Mouse (Mus musculus): ENCODE results near the gene Megf9. TPM values are rescaled to one million over a fixed set of nuclear protein-coding genes. Genes with fewer than 3 reads are reported as not detected.

Megf9 gene
- polyA plus RNA-seq, 1 experiment from 2014 or later, result 5.5 TPM

- Histone ChIP-seq H3K36me3 (no peaks in the 10 kb centered on the region), H3K4me1 (no peaks in the 10 kb centered on the region), H3K4me3 (no peak overlapping the region), H3K9me3 (no peaks in the 10 kb centered on the region), H3K27me3 (ENCODE audit: insufficient read depth, poor library complexity, severe bottlenecking) (no peaks in the 10 kb centered on the region), H3K27ac (no peak overlapping the region)
- no peak for DNase-seq (ENCODE audit: low spot score)
These were observed 73.4 kb downstream of the Megf9 start for GRCm38 (mm10) chr4:70461416-70461815.

GRCm38 (mm10) chr4:70452161-70452560, 82.6 kb downstream of the Megf9 start:
- Histone ChIP-seq H3K27me3 (ENCODE audit: insufficient read depth, poor library complexity, severe bottlenecking) (no peaks in the 10 kb centered on the region), H3K4me1 (no peaks in the 10 kb centered on the region), H3K27ac (no peak overlapping the region), H3K4me3 (no peak overlapping the region), H3K36me3 (no peaks in the 10 kb centered on the region), H3K9me3 (no peaks in the 10 kb centered on the region)
- WGBS, result 84% methylated on average over 3 of the region's 3 CpGs
- DNase-seq (ENCODE audit: low spot score), result no peak

GRCm38 (mm10) chr4:70451750-70452149, 83.0 kb downstream of the Megf9 start:
- H3K4me1 ChIP-seq, result no peaks in the 10 kb centered on the region
- no peak for DNase-seq (ENCODE audit: low spot score)
- H3K27me3 ChIP-seq (ENCODE audit: insufficient read depth, poor library complexity, severe bottlenecking), result no peaks in the 10 kb centered on the region
- under 1% methylated on average over 2 of the region's 2 CpGs for WGBS
- H3K9me3 ChIP-seq, result no peaks in the 10 kb centered on the region
- no peak overlapping the region for H3K4me3 ChIP-seq
- no peaks in the 10 kb centered on the region for H3K36me3 ChIP-seq
- H3K27ac ChIP-seq, result no peak overlapping the region

GRCm38 (mm10) chr4:70449668-70450067, 85.1 kb downstream of the Megf9 start:
- 69% methylated on average over 1 of the region's 1 CpGs for WGBS
- Histone ChIP-seq H3K27ac (no peak overlapping the region), H3K9me3 (no peaks in the 10 kb centered on the region), H3K36me3 (no peaks in the 10 kb centered on the region), H3K4me1 (no peaks in the 10 kb centered on the region), H3K27me3 (ENCODE audit: insufficient read depth, poor library complexity, severe bottlenecking) (no peaks in the 10 kb centered on the region), H3K4me3 (no peak overlapping the region)
- no peak for DNase-seq (ENCODE audit: low spot score)

GRCm38 (mm10) chr4:70446774-70447173, 88.0 kb downstream of the Megf9 start:
- H3K27me3 ChIP-seq (ENCODE audit: insufficient read depth, poor library complexity, severe bottlenecking), result no peaks in the 10 kb centered on the region
- no peaks in the 10 kb centered on the region for H3K4me1 ChIP-seq
- H3K4me3 ChIP-seq, result no peak overlapping the region
- H3K9me3 ChIP-seq, result no peaks in the 10 kb centered on the region
- no peak for DNase-seq (ENCODE audit: low spot score)
- WGBS, result 93% methylated on average over 3 of the region's 3 CpGs
- no peak overlapping the region for H3K27ac ChIP-seq
- H3K36me3 ChIP-seq, result no peaks in the 10 kb centered on the region

- Histone ChIP-seq H3K4me1 (no peaks in the 10 kb centered on the region), H3K27me3 (ENCODE audit: insufficient read depth, poor library complexity, severe bottlenecking) (no peaks in the 10 kb centered on the region), H3K27ac (no peak overlapping the region), H3K9me3 (no peaks in the 10 kb centered on the region), H3K36me3 (no peaks in the 10 kb centered on the region), H3K4me3 (no peak overlapping the region)
- DNase-seq (ENCODE audit: low spot score), result no peak
- 66% methylated on average over 2 of the region's 2 CpGs for WGBS
These were observed 114.6 kb downstream of the Megf9 start for GRCm38 (mm10) chr4:70420202-70420601.

- no peak for DNase-seq (ENCODE audit: low spot score)
- no peak overlapping the region for H3K4me3 ChIP-seq
- H3K27me3 ChIP-seq (ENCODE audit: insufficient read depth, poor library complexity, severe bottlenecking), result no peaks in the 10 kb centered on the region
- H3K36me3 ChIP-seq, result no peaks in the 10 kb centered on the region
- 68% methylated on average over 2 of the region's 2 CpGs for WGBS
- no peak overlapping the region for H3K27ac ChIP-seq
- peaks cover 8% of the 10 kb centered on the region for H3K4me1 ChIP-seq
- no peaks in the 10 kb centered on the region for H3K9me3 ChIP-seq
These were observed 122.7 kb downstream of the Megf9 start for GRCm38 (mm10) chr4:70412126-70412525.

- Histone ChIP-seq H3K9me3 (no peaks in the 10 kb centered on the region), H3K36me3 (0 out of 2 replicates have a peak, but pooled peaks cover under 1% of the 10 kb centered on the region), H3K4me1 (peaks cover 8% of the 10 kb centered on the region), H3K27ac (peak within 1 kb of the TSS; percentile 93), H3K4me3 (peak within 1 kb of the TSS; percentile 90), H3K27me3 (ENCODE audit: insufficient read depth, poor library complexity, severe bottlenecking) (no peaks in the 10 kb centered on the region)
- under 1% methylated on average over 55 of the region's 55 CpGs for WGBS
- peak; percentile 98 for DNase-seq (ENCODE audit: low spot score)
These were observed 124.6 kb downstream of the Megf9 start, which contains the start of gene Cdk5rap2 for GRCm38 (mm10) chr4:70409994-70410721. Gene Cdk5rap2, minus strand, starts transcription at chr4:70410443.

GRCm38 (mm10) chr4:70409456-70409855, 125.3 kb downstream of the Megf9 start:
- H3K27me3 ChIP-seq (ENCODE audit: insufficient read depth, poor library complexity, severe bottlenecking), result no peaks in the 10 kb centered on the region
- DNase-seq (ENCODE audit: low spot score), result no peak
- peak overlapping the region; percentile 93 for H3K27ac ChIP-seq
- peak overlapping the region; percentile 90 for H3K4me3 ChIP-seq
- WGBS, result 23% methylated on average over 9 of the region's 9 CpGs
- 0 out of 2 replicates have a peak, but pooled peaks cover 2% of the 10 kb centered on the region for H3K36me3 ChIP-seq
- no peaks in the 10 kb centered on the region for H3K9me3 ChIP-seq
- peaks cover 8% of the 10 kb centered on the region for H3K4me1 ChIP-seq

- no peaks in the 10 kb centered on the region for H3K4me1 ChIP-seq
- H3K27ac ChIP-seq, result no peak overlapping the region
- WGBS, result 76% methylated on average over 9 of the region's 9 CpGs
- H3K4me3 ChIP-seq, result no peak overlapping the region
- H3K36me3 ChIP-seq, result peaks cover 46% of the 10 kb centered on the region
- DNase-seq (ENCODE audit: low spot score), result no peak
- no peaks in the 10 kb centered on the region for H3K9me3 ChIP-seq
- H3K27me3 ChIP-seq (ENCODE audit: insufficient read depth, poor library complexity, severe bottlenecking), result no peaks in the 10 kb centered on the region
These were observed 132.5 kb downstream of the Megf9 start for GRCm38 (mm10) chr4:70402109-70402819.

- no peaks in the 10 kb centered on the region for H3K27me3 ChIP-seq (ENCODE audit: insufficient read depth, poor library complexity, severe bottlenecking)
- H3K27ac ChIP-seq, result no peak overlapping the region
- no peaks in the 10 kb centered on the region for H3K4me1 ChIP-seq
- no peaks in the 10 kb centered on the region for H3K9me3 ChIP-seq
- H3K4me3 ChIP-seq, result no peak overlapping the region
- WGBS, result 82% methylated on average over 5 of the region's 5 CpGs
- H3K36me3 ChIP-seq, result peaks cover 44% of the 10 kb centered on the region
- no peak for DNase-seq (ENCODE audit: low spot score)
These were observed 135.3 kb downstream of the Megf9 start for GRCm38 (mm10) chr4:70399476-70399875.

- no peak overlapping the region for H3K27ac ChIP-seq
- no peaks in the 10 kb centered on the region for H3K4me1 ChIP-seq
- no peak for DNase-seq (ENCODE audit: low spot score)
- H3K4me3 ChIP-seq, result no peak overlapping the region
- H3K9me3 ChIP-seq, result no peaks in the 10 kb centered on the region
- peaks cover 44% of the 10 kb centered on the region for H3K36me3 ChIP-seq
- H3K27me3 ChIP-seq (ENCODE audit: insufficient read depth, poor library complexity, severe bottlenecking), result no peaks in the 10 kb centered on the region
- WGBS, result 92% methylated on average over 2 of the region's 2 CpGs
These were observed 135.7 kb downstream of the Megf9 start for GRCm38 (mm10) chr4:70399074-70399473.

- 69% methylated on average over 4 of the region's 4 CpGs for WGBS
- H3K36me3 ChIP-seq, result peaks cover 43% of the 10 kb centered on the region
These were observed 136.7 kb downstream of the Megf9 start for GRCm38 (mm10) chr4:70398088-70398487.

More at GRCm38 (mm10) chr4:70398088-70398487, 136.7 kb downstream of the Megf9 start:
- Histone ChIP-seq H3K27me3 (ENCODE audit: insufficient read depth, poor library complexity, severe bottlenecking) (no peaks in the 10 kb centered on the region), H3K4me1 (no peaks in the 10 kb centered on the region), H3K9me3 (no peaks in the 10 kb centered on the region), H3K27ac (no peak overlapping the region), H3K4me3 (no peak overlapping the region)
- no peak for DNase-seq (ENCODE audit: low spot score)
